Mouse (Mus musculus) myocyte (in vitro differentiated cells): ENCODE data around the gene Ppp1r3g. TPM values are rescaled to one million over a fixed set of nuclear protein-coding genes. Genes with fewer than 3 reads are reported as not detected.

ENCODE experiments used
- H3K27me3 ChIP-seq: one replicate; pipeline ENCODE4 v1.6.1; 2011; ENCODE audit not compliant: control insufficient read depth, insufficient read depth, insufficient read length
- H3K36me3 ChIP-seq: one replicate; pipeline ENCODE4 v1.6.1; 2011; ENCODE audit not compliant: control insufficient read depth, insufficient read depth
- H3K4me2 ChIP-seq: one replicate; pipeline ENCODE4 v1.6.1; 2011; ENCODE audit warnings: low read depth, control low read depth
- H3K4me3 ChIP-seq: one replicate; pipeline ENCODE4 v1.5.1; 2011; ENCODE audit warnings: mild to moderate bottlenecking, control low read depth, moderate library complexity
- H3K79me2 ChIP-seq: one replicate; pipeline ENCODE4 v1.6.1; 2011; ENCODE audit not compliant: control insufficient read depth, insufficient read depth
- H3ac ChIP-seq: one replicate; pipeline ENCODE4 v1.6.1; 2011; ENCODE audit not compliant: control insufficient read depth, insufficient read length
- CEBPB ChIP-seq: IDR thresholded peaks from 2 replicates; pipeline ENCODE4 v1.6.1; 2011; ENCODE audit warnings: mild to moderate bottlenecking, moderate library complexity; ENCODE audit not compliant: poor library complexity, insufficient read depth, severe bottlenecking
- E2F4 ChIP-seq: IDR thresholded peaks from one replicate; pipeline ENCODE4 v1.6.1; 2011; ENCODE audit warnings: mild to moderate bottlenecking, control low read depth, moderate library complexity; ENCODE audit not compliant: insufficient read depth
- MAX ChIP-seq: IDR thresholded peaks from one replicate; pipeline ENCODE4 v1.6.1; 2011; ENCODE audit warnings: low read depth, mild to moderate bottlenecking, control low read depth
- MYOD1 ChIP-seq, 3 experiments: IDR thresholded peaks; one replicate each; pipeline ENCODE4 v1.6.1; 2011; ENCODE audit warnings: control low read depth in 2 of 3, low read depth in 2 of 3, mild to moderate bottlenecking in 2 of 3, moderate library complexity in 1 of 3; ENCODE audit not compliant: insufficient read length in 2 of 3, control insufficient read depth in 1 of 3
- MYOG ChIP-seq, 3 experiments: IDR thresholded peaks; one replicate each; pipeline ENCODE4 v1.6.1; 2011; ENCODE audit warnings: control low read depth in 2 of 3, low read depth in 2 of 3, mild to moderate bottlenecking in 2 of 3; ENCODE audit not compliant: insufficient read length in 2 of 3, control insufficient read depth in 1 of 3, insufficient read depth in 1 of 3
- POLR2A ChIP-seq: IDR thresholded peaks from one replicate; pipeline ENCODE4 v1.6.1; 2011; ENCODE audit warnings: low read depth, mild to moderate bottlenecking, control low read depth, moderate library complexity; ENCODE audit not compliant: insufficient read length
- POLR2AphosphoS2 ChIP-seq: IDR thresholded peaks from one replicate; pipeline ENCODE4 v1.6.1; 2011; ENCODE audit warnings: low read depth, control low read depth; ENCODE audit not compliant: insufficient read length
- REST ChIP-seq: IDR thresholded peaks from one replicate; pipeline ENCODE4 v1.6.1; 2011; ENCODE audit warnings: mild to moderate bottlenecking, control low read depth, moderate library complexity; ENCODE audit not compliant: insufficient read depth, insufficient read length
- SRF ChIP-seq: IDR thresholded peaks from one replicate; pipeline ENCODE4 v1.6.1; 2011; ENCODE audit warnings: low read depth; ENCODE audit not compliant: control insufficient read depth, insufficient read length
- TCF12 ChIP-seq: IDR thresholded peaks from one replicate; pipeline ENCODE4 v1.6.1; 2011; ENCODE audit warnings: mild to moderate bottlenecking, control low read depth; ENCODE audit not compliant: poor library complexity, insufficient read depth, severe bottlenecking
- TCF3 ChIP-seq: IDR thresholded peaks from one replicate; pipeline ENCODE4 v1.6.1; 2011; ENCODE audit warnings: low read depth, control low read depth; ENCODE audit not compliant: insufficient read length
- USF1 ChIP-seq: IDR thresholded peaks from one replicate; pipeline ENCODE4 v1.6.1; 2011; ENCODE audit warnings: low read depth, mild to moderate bottlenecking, control low read depth, moderate library complexity
- polyA plus RNA-seq: library from polyadenylated mRNA; unstranded; fragments of >200 nt; fragmentation: generic; extraction: Trizol; gene quantifications from one replicate; pipeline ENCODE4 v1.2.1, GENCODE M21; 2012; ENCODE audit warnings: missing spikeins

The Ppp1r3g gene
- polyA plus RNA-seq, 1 experiment: not detected

- H3K4me3 ChIP-seq: no peak overlapping the region
- no peak overlapping the region for H3ac ChIP-seq
- TF ChIP-seq MYOG (IDR thresholded peaks at IDR 0.05; ENCODE audit: control insufficient read depth in 1 of 3, insufficient read depth in 1 of 3, insufficient read length in 2 of 3, low read depth in 2 of 3): peak; percentile 54 to 88 (median 57)
- TF ChIP-seq MYOD1 (IDR thresholded peaks at IDR 0.05; ENCODE audit: control insufficient read depth in 1 of 3, insufficient read length in 2 of 3, low read depth in 2 of 3): peak in 2 of 3 experiments; percentile 48 to 71
- TF ChIP-seq MAX: no peak
- no peaks in the 10 kb centered on the region for H3K36me3 ChIP-seq
- no peak overlapping the region for H3K4me2 ChIP-seq
- H3K79me2 ChIP-seq: no peaks in the 10 kb centered on the region
- no peaks in the 10 kb centered on the region for H3K27me3 ChIP-seq
Measured at GRCm38 (mm10) chr13:36018017-36018416, 59.4 kb downstream of the Ppp1r3g start.

- H3ac ChIP-seq: no peak overlapping the region
- TF ChIP-seq TCF12 (no peak), MAX (no peak), TCF3 (no peak), MYOG (IDR thresholded peaks at IDR 0.05; ENCODE audit: control insufficient read depth in 1 of 3, insufficient read depth in 1 of 3, insufficient read length in 2 of 3, low read depth in 2 of 3) (no peak), POLR2AphosphoS2 (no peak), POLR2A (no peak), SRF (no peak), USF1 (no peak), CEBPB (no peak), REST (no peak), E2F4 (no peak), MYOD1 (IDR thresholded peaks at IDR 0.05; ENCODE audit: control insufficient read depth in 1 of 3, insufficient read length in 2 of 3, low read depth in 2 of 3) (no peak)
- H3K36me3 ChIP-seq: no peaks in the 10 kb centered on the region
- no peak overlapping the region for H3K4me2 ChIP-seq
- no peak overlapping the region for H3K4me3 ChIP-seq
- H3K27me3 ChIP-seq: no peaks in the 10 kb centered on the region
- H3K79me2 ChIP-seq: no peaks in the 10 kb centered on the region
Measured at GRCm38 (mm10) chr13:36019309-36020274, 61.0 kb downstream of the Ppp1r3g start.

Other genes with a start within 250 kb of the Ppp1r3g start
- gene Rpp40, start 52.5 kb upstream of the Ppp1r3g start, polyA plus RNA-seq: 13.6 TPM
- 53.6 TPM for gene Fars2, start 158.6 kb downstream of the Ppp1r3g start, polyA plus RNA-seq
- 11.3 TPM for gene Lyrm4, start 158.7 kb downstream of the Ppp1r3g start, polyA plus RNA-seq